Mouse (Mus musculus): ENCODE measurements at regions not wholly inside any gene's neighbourhood (a gene's known extent, or its start where the extent isn't known, plus 50 kb on each side); places are given as distances from the start of the nearest gene placed in this dataset.

DNA sequence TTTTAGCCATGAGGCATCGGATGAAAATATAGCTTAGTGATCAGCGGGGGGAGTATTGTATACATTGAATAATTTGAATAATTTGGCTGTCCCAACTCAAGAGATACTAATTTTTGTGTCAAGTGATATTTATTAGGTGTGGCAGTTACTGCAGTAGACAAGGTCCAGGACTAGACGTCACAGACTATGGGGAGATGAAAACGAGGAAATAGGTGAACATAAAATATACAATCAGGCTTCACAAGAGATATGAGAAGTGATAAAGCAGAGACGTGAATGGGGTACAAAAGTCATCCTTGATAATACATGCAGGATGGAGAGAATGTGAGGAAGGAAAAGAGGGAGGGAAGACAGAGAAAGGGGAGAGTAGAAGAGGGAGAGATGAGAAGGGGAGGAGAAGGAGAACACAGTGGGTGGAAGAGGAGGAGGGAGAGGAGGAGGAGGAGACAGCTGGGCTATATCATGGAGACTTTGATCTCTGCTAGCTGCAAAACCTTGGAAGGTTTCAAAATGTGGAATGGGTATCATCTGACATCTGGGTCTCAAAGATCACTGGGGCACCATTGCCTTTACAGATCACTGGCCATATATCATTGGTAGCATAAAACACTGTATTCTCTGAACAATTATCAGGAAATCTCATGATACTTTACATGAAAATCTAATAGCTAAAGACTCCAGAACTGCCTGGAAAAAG, 263.0 kb upstream of the Ptger4 start:
- H3K79me2 ChIP-seq (ENCODE audit: control insufficient read depth, insufficient read depth, low read length, poor library complexity), result no peaks in the 10 kb centered on the region
- H3K36me3 ChIP-seq (ENCODE audit: control insufficient read depth in 1 of 2, insufficient read depth in 2 of 2, low read length in 2 of 2), result peaks cover 0 to 15% of the 10 kb centered on the region in 2 experiments; a peak in 2 of 4 replicates
- no peak overlapping the region for H3K27ac ChIP-seq (ENCODE audit: control insufficient read depth, low read depth, low read length)
- no peaks in the 10 kb centered on the region for H3K9me3 ChIP-seq (replicated peaks; ENCODE audit: insufficient read depth, low read length)
- TF ChIP-seq ZMIZ1 (IDR thresholded peaks at IDR 0.05; ENCODE audit: low read depth, low read length) (no peak), MYB (IDR thresholded peaks at IDR 0.05; ENCODE audit: low read depth, low read length) (no peak), CHD1 (IDR thresholded peaks at IDR 0.05; ENCODE audit: low read depth, low read length) (no peak), ELF1 (IDR thresholded peaks at IDR 0.05; ENCODE audit: low read depth, low read length) (no peak), ETS1 (IDR thresholded peaks at IDR 0.05; ENCODE audit: low read depth, low read length) (no peak), POLR2AphosphoS2 (IDR thresholded peaks at IDR 0.05; ENCODE audit: low read length) (no peak), JUND (IDR thresholded peaks at IDR 0.05; ENCODE audit: low read depth, low read length) (no peak), RCOR1 (IDR thresholded peaks at IDR 0.05; ENCODE audit: low read depth, low read length) (no peak), ZC3H11A (IDR thresholded peaks at IDR 0.05; ENCODE audit: low read depth, low read length) (no peak), CTCF (IDR thresholded peaks at IDR 0.05 in 2 of 3, conservative IDR thresholded peaks at IDR 0.05 in 1 of 3; ENCODE audit: control insufficient read depth in 1 of 3, insufficient read depth in 1 of 3, low read depth in 2 of 3, low read length in 3 of 3, poor library complexity in 1 of 3, severe bottlenecking in 1 of 3) (no peak), UBTF (IDR thresholded peaks at IDR 0.05; ENCODE audit: borderline replicate concordance, insufficient read depth, low read depth, low read length) (no peak)
- H3K9ac ChIP-seq (ENCODE audit: control insufficient read depth, low read depth, low read length, poor library complexity, severe bottlenecking), result no peak overlapping the region
- no peaks in the 10 kb centered on the region for H3K27me3 ChIP-seq (ENCODE audit: control insufficient read depth in 1 of 2, insufficient read depth in 2 of 2, low read length in 2 of 2)
- no peak for DNase-seq (ENCODE audit: low read depth, low spot score)
- no peak overlapping the region for H3K4me3 ChIP-seq (ENCODE audit: control insufficient read depth in 1 of 2, insufficient read depth in 1 of 2, low read depth in 2 of 2, low read length in 2 of 2)
- H3K4me1 ChIP-seq (ENCODE audit: control insufficient read depth in 1 of 2, insufficient read depth in 2 of 2, low read length in 2 of 2), result peaks cover 3 to 10% of the 10 kb centered on the region in 2 experiments

GRCm38 (mm10) chr15:5507545-5507913, 263.5 kb upstream of the Ptger4 start:
- Histone ChIP-seq H3K9me3 (replicated peaks; ENCODE audit: insufficient read depth, low read length) (no peaks in the 10 kb centered on the region), H3K4me1 (ENCODE audit: control insufficient read depth in 1 of 2, insufficient read depth in 2 of 2, low read length in 2 of 2) (peaks cover 3 to 10% of the 10 kb centered on the region in 2 experiments), H3K27ac (ENCODE audit: control insufficient read depth, low read depth, low read length) (no peak overlapping the region), H3K9ac (ENCODE audit: control insufficient read depth, low read depth, low read length, poor library complexity, severe bottlenecking) (no peak overlapping the region), H3K27me3 (ENCODE audit: control insufficient read depth in 1 of 2, insufficient read depth in 2 of 2, low read length in 2 of 2) (no peaks in the 10 kb centered on the region), H3K36me3 (ENCODE audit: control insufficient read depth in 1 of 2, insufficient read depth in 2 of 2, low read length in 2 of 2) (peaks cover 0 to 15% of the 10 kb centered on the region in 2 experiments; a peak in 2 of 4 replicates), H3K4me3 (ENCODE audit: control insufficient read depth in 1 of 2, insufficient read depth in 1 of 2, low read depth in 2 of 2, low read length in 2 of 2) (no peak overlapping the region), H3K79me2 (ENCODE audit: control insufficient read depth, insufficient read depth, low read length, poor library complexity) (no peaks in the 10 kb centered on the region)
- TF ChIP-seq EP300 (IDR thresholded peaks at IDR 0.05; ENCODE audit: low read depth in 1 of 2, low read length in 2 of 2), result peak in 1 of 2 experiments; percentile 49; a peak in 1 of 4 replicates
- peak; percentile 37; the same call in 1 of the 2 replicates for TF ChIP-seq MAFK (IDR thresholded peaks at IDR 0.05; ENCODE audit: borderline replicate concordance, low read depth, low read length)
- TF ChIP-seq TCF12 (IDR thresholded peaks at IDR 0.05; ENCODE audit: low read depth, low read length), result no peak
- no peak for TF ChIP-seq GATA1 (IDR thresholded peaks at IDR 0.05; ENCODE audit: low read depth, low read length)
- TF ChIP-seq ETS1 (IDR thresholded peaks at IDR 0.05; ENCODE audit: low read depth, low read length), result peak; percentile 61
- peak; percentile 31 for DNase-seq (ENCODE audit: low read depth, low spot score)

Data from MEL (cell line).